Mouse (Mus musculus) heart, embryonic 14.5 days (tissue): ENCODE measurements around the gene P4ha2. TPM values are rescaled to one million over a fixed set of nuclear protein-coding genes. Genes with fewer than 3 reads are reported as not detected.
A peak's percentile ranks its signal among the peaks of the same experiment; 100 is the strongest.

ENCODE experiments used
- ATAC-seq: fragments of 200-750 bp; cut with Nextera tagmentation; 2 replicates; pipeline ENCODE4 v1.8.0; 2017; ENCODE audit warnings: low read depth, moderate TSS enrichment; ENCODE audit not compliant: insufficient number of reproducible peaks, insufficient read depth, low FRiP score
- H3K27ac ChIP-seq, 2 experiments: fragments of 200-500 bp in 1 of 2; fragments of 300-500 bp in 1 of 2; sonication (generic) in 1 of 2; replicated peaks in 1 of 2; 2 replicates each; pipeline ENCODE4 v1.5.1; 2012 to 2014; ENCODE audit warnings: low read depth in 2 of 2, low read length in 2 of 2, control low read depth in 1 of 2, mild to moderate bottlenecking in 1 of 2, mixed read lengths in 1 of 2; ENCODE audit not compliant: control insufficient read depth in 1 of 2, insufficient read depth in 1 of 2
- H3K27me3 ChIP-seq: fragments of 300-500 bp; sonication (generic); 2 replicates; pipeline ENCODE4 v1.6.1; 2014; ENCODE audit warnings: mild to moderate bottlenecking, low read length, control low read depth; ENCODE audit not compliant: control insufficient read depth, insufficient read depth
- H3K36me3 ChIP-seq: fragments of 300-500 bp; sonication (generic); 2 replicates; pipeline ENCODE4 v1.6.1; 2014; ENCODE audit warnings: mild to moderate bottlenecking, control low read depth, low read length, mixed read lengths; ENCODE audit not compliant: control insufficient read depth, insufficient read depth
- H3K4me1 ChIP-seq, 2 experiments: fragments of 200-500 bp in 1 of 2; fragments of 300-500 bp in 1 of 2; sonication (generic) in 1 of 2; 2 replicates each; pipeline ENCODE4 v1.6.1; 2012 to 2014; ENCODE audit warnings: low read length in 2 of 2, control low read depth in 1 of 2, mixed read lengths in 1 of 2; ENCODE audit not compliant: control insufficient read depth in 2 of 2, insufficient read depth in 2 of 2
- H3K4me2 ChIP-seq: fragments of 300-500 bp; sonication (generic); 2 replicates; pipeline ENCODE4 v1.6.1; 2014; ENCODE audit warnings: mild to moderate bottlenecking, low read length
- H3K4me3 ChIP-seq, 2 experiments: fragments of 200-500 bp in 1 of 2; fragments of 300-500 bp in 1 of 2; sonication (generic) in 1 of 2; 2 replicates each; pipeline ENCODE4 v1.5.1; 2012 to 2014; ENCODE audit warnings: low read length in 2 of 2, mild to moderate bottlenecking in 2 of 2, control low read depth in 1 of 2, low read depth in 1 of 2, moderate library complexity in 1 of 2; ENCODE audit not compliant: control insufficient read depth in 1 of 2, insufficient read depth in 1 of 2
- H3K9ac ChIP-seq: fragments of 300-500 bp; sonication (generic); 2 replicates; pipeline ENCODE4 v1.6.1; 2014; ENCODE audit warnings: mild to moderate bottlenecking, low read length
- H3K9me3 ChIP-seq: fragments of 300-500 bp; sonication (generic); 2 replicates; pipeline ENCODE4 v1.6.1; 2016; ENCODE audit warnings: low read length, control low read depth; ENCODE audit not compliant: control insufficient read depth
- WGBS: fragments of 180-500 bp; shearing (Covaris S2); extraction: QIAGEN DNeasy Blood & Tissue Kit; methylation state at CpG from one replicate; pipeline ENCODE4 v1.1.7; 2014; 5-methylcytosine and 5-hydroxymethylcytosine counted together
- polyA plus RNA-seq: library from polyadenylated mRNA; unstranded; fragments of >200 nt; fragmentation: Nextera tagmentation; extraction: Ambion mirVana; gene quantifications from 2 replicates; pipeline ENCODE4 v1.2.1, GENCODE M21; 2014

P4ha2 gene
- 40.3 and 40.6 TPM in 2 replicates for polyA plus RNA-seq

DNA sequence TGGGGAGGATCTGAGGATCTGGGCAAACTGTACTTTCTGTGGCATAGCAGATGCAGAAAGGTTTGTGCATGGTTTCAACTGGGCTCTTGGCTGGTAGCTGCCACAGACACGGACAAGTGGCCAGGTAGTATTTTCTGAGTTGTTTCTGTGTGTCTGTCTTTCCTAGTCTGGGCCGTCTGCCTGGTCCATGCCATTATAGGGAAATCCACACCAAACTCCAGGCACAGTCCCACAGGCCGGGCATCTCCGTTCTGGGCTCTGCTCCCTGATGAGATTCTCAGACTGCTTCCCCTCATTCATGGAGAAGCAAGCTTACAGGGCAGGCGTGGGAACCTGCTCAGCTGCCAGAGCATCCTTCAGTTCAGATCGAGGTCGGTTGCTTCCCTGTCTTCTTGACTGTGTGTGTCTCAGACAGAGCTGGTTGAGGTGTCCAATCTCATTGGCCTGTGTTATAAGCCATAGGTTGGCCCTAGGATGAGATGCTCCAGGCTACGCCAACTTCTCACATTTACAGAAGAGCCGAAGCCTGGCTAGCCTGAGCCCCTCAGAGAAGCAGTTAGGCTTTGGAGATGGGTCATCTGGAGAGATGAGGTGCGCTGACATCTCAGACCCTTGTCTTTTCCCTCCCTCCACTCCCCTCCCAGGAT lies at the start of gene P4ha2:
TSS of gene P4ha2 (plus strand) at position 51 of the 647 bp plus-strand sequence.
- Histone ChIP-seq H3K27ac (no peak within 1 kb of the TSS), H3K36me3 (no peaks in the 10 kb centered on the region), H3K4me2 (peak within 1 kb of the TSS; percentile 99), H3K27me3 (no peaks in the 10 kb centered on the region; the same call in 1 of the 2 replicates), H3K9ac (peak within 1 kb of the TSS; percentile 87), H3K4me3 (peak within 1 kb of the TSS; percentile 79 to 88), H3K4me1 (peaks cover 30 to 35% of the 10 kb centered on the region in 2 experiments), H3K9me3 (no peaks in the 10 kb centered on the region)
- 56% methylated on average over 10 of the region's 10 CpGs for WGBS
- no peak for ATAC-seq

DNA sequence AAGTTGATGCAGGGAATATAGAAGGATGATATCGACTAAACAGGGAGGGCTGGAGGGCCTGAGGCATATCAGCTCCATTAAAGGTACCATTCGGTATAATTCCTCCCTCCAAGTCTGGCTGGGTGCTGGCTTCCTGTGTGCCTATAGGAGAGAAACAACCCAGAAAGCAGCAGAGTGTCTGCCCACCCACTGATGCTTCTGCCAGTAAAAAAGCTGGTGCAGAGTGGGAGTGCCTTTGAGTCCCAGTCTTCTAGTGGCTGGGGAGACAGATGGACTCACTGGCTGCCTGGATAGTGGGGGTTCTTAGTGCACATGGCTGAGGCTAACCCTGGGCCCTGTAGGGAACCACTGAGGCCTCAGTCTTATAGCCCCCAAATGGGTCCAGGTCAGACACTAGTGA lies 49.7 kb upstream of the P4ha2 start:
- 67% methylated on average over 2 of the region's 2 CpGs for WGBS
- Histone ChIP-seq H3K9ac (no peak overlapping the region), H3K4me3 (no peak overlapping the region), H3K4me2 (no peak overlapping the region), H3K36me3 (no peaks in the 10 kb centered on the region), H3K9me3 (no peaks in the 10 kb centered on the region), H3K27ac (no peak overlapping the region), H3K4me1 (no peaks in the 10 kb centered on the region), H3K27me3 (no peaks in the 10 kb centered on the region)
- ATAC-seq, result no peak

DNA sequence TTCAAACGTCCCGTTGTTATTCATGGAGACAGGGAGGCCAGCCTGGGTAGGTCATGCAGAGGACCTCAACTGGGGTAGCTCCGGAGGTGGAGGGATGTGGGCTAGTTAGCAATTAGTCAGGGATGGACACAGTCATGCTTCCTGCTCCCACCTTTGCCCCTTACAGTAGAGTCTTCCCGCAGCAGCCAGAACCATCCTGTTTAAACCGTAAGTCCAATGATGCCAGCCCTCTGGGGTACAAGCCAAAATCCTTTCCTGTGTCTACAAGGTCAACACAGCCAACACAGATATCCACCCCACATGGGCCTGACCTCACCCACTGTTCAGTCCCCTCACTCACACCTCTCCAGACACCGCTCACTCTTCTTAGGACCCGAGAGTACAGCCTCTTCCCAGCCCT lies 48.7 kb upstream of the P4ha2 start:
- no peak overlapping the region for H3K4me3 ChIP-seq
- H3K9me3 ChIP-seq, result no peaks in the 10 kb centered on the region
- no peaks in the 10 kb centered on the region for H3K4me1 ChIP-seq
- no peak overlapping the region for H3K9ac ChIP-seq
- no peaks in the 10 kb centered on the region for H3K36me3 ChIP-seq
- no peaks in the 10 kb centered on the region for H3K27me3 ChIP-seq
- no peak for ATAC-seq
- H3K4me2 ChIP-seq, result no peak overlapping the region
- WGBS, result 80% methylated on average over 7 of the region's 7 CpGs
- no peak overlapping the region for H3K27ac ChIP-seq

DNA sequence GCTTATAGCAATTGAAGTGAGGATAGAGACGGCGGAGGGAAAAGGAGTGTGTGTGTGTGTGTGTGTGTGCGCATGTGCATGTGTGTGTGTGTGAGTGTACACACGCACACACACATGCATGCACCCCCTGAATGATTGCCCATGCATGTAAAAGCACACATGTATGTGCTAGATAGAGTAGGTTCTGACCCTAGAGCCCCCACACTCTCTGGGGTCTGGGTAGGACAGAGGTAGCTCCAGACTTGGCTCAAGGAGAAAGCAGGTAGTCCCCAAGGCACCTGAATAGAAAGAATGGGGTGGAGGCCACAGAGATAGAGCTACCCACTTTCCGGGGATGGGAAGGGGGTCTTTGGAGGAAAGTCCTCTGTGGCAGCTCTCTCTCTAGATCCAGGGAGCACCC lies 47.8 kb upstream of the P4ha2 start:
- H3K9ac ChIP-seq, result no peak overlapping the region
- ATAC-seq, result no peak
- H3K27ac ChIP-seq, result no peak overlapping the region
- H3K36me3 ChIP-seq, result no peaks in the 10 kb centered on the region
- no peak overlapping the region for H3K4me3 ChIP-seq
- H3K9me3 ChIP-seq, result no peaks in the 10 kb centered on the region
- H3K27me3 ChIP-seq, result no peaks in the 10 kb centered on the region
- WGBS, result 83% methylated on average over 5 of the region's 5 CpGs
- no peaks in the 10 kb centered on the region for H3K4me1 ChIP-seq
- H3K4me2 ChIP-seq, result no peak overlapping the region

DNA sequence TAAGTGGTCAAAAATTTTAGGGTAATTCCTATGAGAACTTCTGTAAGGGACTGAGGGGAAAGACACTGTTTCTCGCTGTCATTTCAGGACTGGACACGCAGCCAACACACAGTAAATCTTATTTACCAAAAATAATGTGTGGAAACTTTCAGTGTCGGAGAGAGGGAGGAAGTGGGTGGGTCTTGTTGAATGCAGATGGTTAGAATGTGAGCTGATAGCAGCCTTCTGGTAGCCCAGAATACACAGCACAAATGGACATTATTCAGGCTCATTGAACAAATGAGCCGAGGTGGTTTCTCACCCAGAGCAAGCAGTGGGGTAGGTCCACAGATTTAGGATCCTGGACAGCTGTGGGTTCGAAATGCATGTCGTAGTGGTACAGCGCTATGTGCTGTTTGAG lies 46.8 kb upstream of the P4ha2 start:
- H3K4me1 ChIP-seq, result peaks cover 0 to 1% of the 10 kb centered on the region in 2 experiments; a peak in 2 of 4 replicates
- no peak for ATAC-seq
- 70% methylated on average over 7 of the region's 7 CpGs for WGBS

DNA sequence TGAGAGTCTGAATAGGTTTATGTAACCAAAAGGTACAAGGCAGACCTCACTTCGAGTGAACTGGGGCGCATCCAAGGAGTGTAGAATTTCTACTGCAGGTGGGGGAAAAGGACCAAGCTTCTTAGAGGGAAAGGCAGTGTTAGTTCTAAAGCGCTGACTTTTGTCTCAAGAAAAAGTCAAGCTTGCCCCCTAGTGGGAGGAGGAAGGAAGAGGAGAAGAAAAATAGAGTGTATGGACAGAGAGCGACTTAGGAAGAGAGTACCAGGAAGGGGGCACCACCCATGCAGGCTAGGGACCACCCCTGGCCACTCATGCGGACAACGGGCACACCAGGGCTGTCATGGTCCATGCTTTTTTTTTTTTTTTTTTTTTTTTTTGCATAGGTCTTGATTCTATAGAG lies 45.6 kb upstream of the P4ha2 start:
- Histone ChIP-seq H3K4me2 (no peak overlapping the region), H3K4me3 (no peak overlapping the region), H3K27ac (no peak overlapping the region), H3K4me1 (peaks cover 6 to 11% of the 10 kb centered on the region in 2 experiments; a peak in 3 of 4 replicates), H3K9ac (no peak overlapping the region), H3K9me3 (no peaks in the 10 kb centered on the region), H3K36me3 (no peaks in the 10 kb centered on the region), H3K27me3 (no peaks in the 10 kb centered on the region)
- ATAC-seq, result no peak
- WGBS, result 39% methylated on average over 6 of the region's 6 CpGs

More for the DNA sequence above, 46.8 kb upstream of the P4ha2 start:
- no peak overlapping the region for H3K4me3 ChIP-seq
- H3K36me3 ChIP-seq, result no peaks in the 10 kb centered on the region
- H3K9me3 ChIP-seq, result no peaks in the 10 kb centered on the region
- no peak overlapping the region for H3K27ac ChIP-seq
- no peak overlapping the region for H3K4me2 ChIP-seq
- H3K9ac ChIP-seq, result no peak overlapping the region
- H3K27me3 ChIP-seq, result no peaks in the 10 kb centered on the region

DNA sequence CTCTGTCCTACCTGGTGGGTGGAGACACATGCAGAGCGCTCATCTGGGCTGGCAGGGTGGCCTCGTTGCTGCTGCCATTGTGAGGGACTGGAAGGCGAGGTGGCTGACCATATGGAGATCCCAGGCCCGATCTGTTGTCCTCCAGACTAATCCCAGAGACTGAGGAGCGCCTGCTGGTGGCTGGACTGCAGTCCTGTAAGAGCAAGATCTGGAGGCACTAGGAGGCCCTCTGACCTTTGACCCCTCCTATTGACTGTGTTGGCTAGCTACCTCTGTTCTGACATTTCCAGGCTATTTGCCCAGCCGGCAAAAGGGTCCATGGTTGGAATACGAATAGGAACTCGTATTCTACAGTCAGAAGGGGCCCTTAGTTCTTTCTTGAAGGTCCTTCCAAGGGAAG lies 43.8 kb upstream of the P4ha2 start:
- Histone ChIP-seq H3K27me3 (no peaks in the 10 kb centered on the region), H3K9ac (no peak overlapping the region), H3K4me3 (no peak overlapping the region), H3K4me1 (peaks cover 8 to 19% of the 10 kb centered on the region in 2 experiments; a peak in 3 of 4 replicates), H3K27ac (no peak overlapping the region), H3K36me3 (no peaks in the 10 kb centered on the region), H3K9me3 (no peaks in the 10 kb centered on the region), H3K4me2 (no peak overlapping the region)
- WGBS, result 68% methylated on average over 8 of the region's 8 CpGs
- ATAC-seq, result no peak

DNA sequence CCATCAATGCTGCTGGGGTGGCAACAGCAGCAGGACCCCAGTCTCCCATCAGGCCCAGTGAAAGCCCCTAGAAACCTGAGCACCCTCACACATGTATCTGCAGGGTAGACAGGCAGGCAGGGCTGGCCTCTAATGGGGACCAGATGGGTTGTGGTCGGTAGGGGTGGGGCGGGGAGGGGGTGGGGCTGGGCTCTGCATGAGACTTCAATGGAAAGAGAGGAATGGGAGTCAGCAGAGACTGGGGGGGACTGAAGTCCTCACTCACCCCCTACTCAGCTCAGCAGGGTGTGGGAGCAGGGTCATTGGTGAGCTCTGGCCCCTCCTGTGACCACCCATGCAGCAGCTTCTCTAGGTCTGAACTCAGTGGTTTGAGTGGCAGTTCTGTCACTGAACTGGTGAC lies 42.5 kb upstream of the P4ha2 start:
- no peaks in the 10 kb centered on the region for H3K36me3 ChIP-seq
- H3K4me1 ChIP-seq, result peaks cover 18 to 28% of the 10 kb centered on the region in 2 experiments
- H3K9ac ChIP-seq, result no peak overlapping the region
- H3K27ac ChIP-seq, result no peak overlapping the region
- no peaks in the 10 kb centered on the region for H3K9me3 ChIP-seq
- H3K4me3 ChIP-seq, result no peak overlapping the region
- H3K27me3 ChIP-seq, result no peaks in the 10 kb centered on the region
- H3K4me2 ChIP-seq, result no peak overlapping the region
- WGBS, result 40% methylated on average over 2 of the region's 2 CpGs
- ATAC-seq, result no peak
